Mouse (Mus musculus) CH12.LX (cell line): ENCODE results near the gene Vstm5. TPM values are rescaled to one million over a fixed set of nuclear protein-coding genes. Genes with fewer than 3 reads are reported as not detected.

Source experiments
- DNase-seq: peaks from one replicate; pipeline ENCODE4 v3.0.0-alpha.2; 2013; ENCODE audit errors: extremely low read depth
- H3K27ac ChIP-seq: 2 replicates; pipeline ENCODE4 v1.5.1; 2012; ENCODE audit warnings: low read depth, mild to moderate bottlenecking, control low read depth, moderate library complexity; ENCODE audit not compliant: insufficient read depth
- H3K27me3 ChIP-seq: replicated peaks from 2 replicates; pipeline ENCODE3; 2012; ENCODE audit warnings: inconsistent platforms
- H3K36me3 ChIP-seq, 2 experiments: replicated peaks in 1 of 2; 2 replicates each; pipeline versions ENCODE3 to v1.6.1; 2012; ENCODE audit warnings: inconsistent platforms in 1 of 2, low read length in 1 of 2, mild to moderate bottlenecking in 1 of 2, mixed read lengths in 1 of 2, moderate library complexity in 1 of 2; ENCODE audit not compliant: control insufficient read depth in 1 of 2, insufficient read depth in 1 of 2
- H3K4me1 ChIP-seq, 2 experiments: 2 replicates each; pipeline ENCODE4 v1.6.1; 2012; ENCODE audit warnings: inconsistent platforms in 1 of 2, moderate library complexity in 1 of 2; ENCODE audit not compliant: insufficient read depth in 2 of 2, control insufficient read depth in 1 of 2
- H3K4me2 ChIP-seq: 2 replicates; pipeline ENCODE4 v1.6.1; 2012; ENCODE audit warnings: low read depth, mild to moderate bottlenecking, control low read depth; ENCODE audit not compliant: poor library complexity, insufficient read depth, severe bottlenecking
- H3K4me3 ChIP-seq, 3 experiments: fragments of 150-350 bp in 1 of 3; sonication (generic) in 1 of 3; replicated peaks in 1 of 3; 2 replicates each; pipeline versions ENCODE3 to v1.5.1; 2011 to 2012; ENCODE audit warnings: low read depth in 2 of 3, low read length in 2 of 3, mild to moderate bottlenecking in 2 of 3, moderate library complexity in 2 of 3, control low read depth in 1 of 3, improper control_type of control experiment in 1 of 3, inconsistent platforms in 1 of 3, mixed read lengths in 1 of 3; ENCODE audit not compliant: poor library complexity in 1 of 3
- H3K79me2 ChIP-seq: replicated peaks from 2 replicates; pipeline ENCODE4 v1.6.1; 2012; ENCODE audit warnings: mild to moderate bottlenecking, moderate library complexity; ENCODE audit not compliant: control insufficient read depth, poor library complexity, insufficient read depth, severe bottlenecking; ENCODE audit errors: extremely low read depth
- H3K9ac ChIP-seq: 2 replicates; pipeline ENCODE4 v1.6.1; 2012; ENCODE audit warnings: low read depth, mild to moderate bottlenecking, control low read depth, moderate library complexity; ENCODE audit not compliant: insufficient read depth
- H3K9me3 ChIP-seq: replicated peaks from 2 replicates; pipeline ENCODE3; 2012; ENCODE audit warnings: low read length, inconsistent platforms, mixed read lengths
- BHLHE40 ChIP-seq: IDR thresholded peaks from 2 replicates; pipeline ENCODE4 v1.6.1; 2011; ENCODE audit warnings: mild to moderate bottlenecking, low read depth, low read length, improper control_type of control experiment
- E2F4 ChIP-seq: IDR thresholded peaks from 2 replicates; pipeline ENCODE4 v1.6.1; 2011; ENCODE audit warnings: low read depth, low read length, improper control_type of control experiment; ENCODE audit not compliant: insufficient replicate concordance
- EP300 ChIP-seq: IDR thresholded peaks from 2 replicates; pipeline ENCODE4 v1.6.1; 2011; ENCODE audit warnings: low read length, improper control_type of control experiment
- GABPA ChIP-seq: IDR thresholded peaks from 2 replicates; pipeline ENCODE4 v1.6.1; 2012; ENCODE audit warnings: low read depth, low read length, improper control_type of control experiment, inconsistent platforms; ENCODE audit not compliant: insufficient replicate concordance
- IRF4 ChIP-seq: IDR thresholded peaks from 2 replicates; pipeline ENCODE4 v1.6.1; 2014; ENCODE audit warnings: low read depth, mild to moderate bottlenecking, inconsistent platforms, low read length, improper control_type of control experiment
- JUND ChIP-seq: conservative IDR thresholded peaks from 2 replicates; pipeline ENCODE4 v1.6.1; 2011; ENCODE audit warnings: low read depth, low read length, improper control_type of control experiment
- KAT2A ChIP-seq: IDR thresholded peaks from 2 replicates; pipeline ENCODE4 v1.6.1; 2012; ENCODE audit warnings: low read length, improper control_type of control experiment, inconsistent platforms; ENCODE audit not compliant: insufficient replicate concordance
- MAZ ChIP-seq: IDR thresholded peaks from 2 replicates; pipeline ENCODE4 v1.6.1; 2012; ENCODE audit warnings: low read depth, mild to moderate bottlenecking, inconsistent platforms, low read length, improper control_type of control experiment, moderate library complexity
- MEF2A ChIP-seq: IDR thresholded peaks from 2 replicates; pipeline ENCODE4 v1.6.1; 2014; ENCODE audit warnings: low read depth, mild to moderate bottlenecking, inconsistent platforms, low read length, improper control_type of control experiment, borderline replicate concordance
- MXI1 ChIP-seq: IDR thresholded peaks from 2 replicates; pipeline ENCODE4 v1.6.1; 2011; ENCODE audit warnings: mild to moderate bottlenecking, low read depth, low read length, improper control_type of control experiment
- MYC ChIP-seq: IDR thresholded peaks from 2 replicates; pipeline ENCODE4 v1.6.1; 2011; ENCODE audit warnings: low read depth, mild to moderate bottlenecking, improper control_type of control experiment, low read length
- NRF1 ChIP-seq: IDR thresholded peaks from 2 replicates; pipeline ENCODE4 v1.6.1; 2014; ENCODE audit warnings: low read depth, mild to moderate bottlenecking, inconsistent platforms, low read length, improper control_type of control experiment, moderate library complexity
- PAX5 ChIP-seq: IDR thresholded peaks from 2 replicates; pipeline ENCODE4 v1.6.1; 2012; ENCODE audit warnings: low read length, inconsistent platforms, mixed read lengths
- POLR2A ChIP-seq: IDR thresholded peaks from 2 replicates; pipeline ENCODE4 v1.6.1; 2011; ENCODE audit warnings: low read depth, mild to moderate bottlenecking, improper control_type of control experiment, low read length
- POLR2AphosphoS2 ChIP-seq: IDR thresholded peaks from 2 replicates; pipeline ENCODE4 v1.6.1; 2011; ENCODE audit warnings: low read depth, low read length, improper control_type of control experiment
- RAD21 ChIP-seq: IDR thresholded peaks from 2 replicates; pipeline ENCODE4 v1.6.1; 2011; ENCODE audit warnings: low read depth, mild to moderate bottlenecking, low read length, improper control_type of control experiment, moderate library complexity
- RCOR1 ChIP-seq: conservative IDR thresholded peaks from 2 replicates; pipeline ENCODE4 v1.6.1; 2012; ENCODE audit warnings: low read depth, mild to moderate bottlenecking, inconsistent platforms, low read length, improper control_type of control experiment
- SIN3A ChIP-seq: IDR thresholded peaks from 2 replicates; pipeline ENCODE4 v1.6.1; 2012; ENCODE audit warnings: low read length, improper control_type of control experiment, inconsistent platforms
- TBP ChIP-seq: conservative IDR thresholded peaks from 2 replicates; pipeline ENCODE4 v1.6.1; 2011; ENCODE audit warnings: low read depth, low read length, improper control_type of control experiment
- TCF12 ChIP-seq: IDR thresholded peaks from 2 replicates; pipeline ENCODE4 v1.6.1; 2014; ENCODE audit warnings: low read depth, mild to moderate bottlenecking, inconsistent platforms, low read length, improper control_type of control experiment
- UBTF ChIP-seq: IDR thresholded peaks from 2 replicates; pipeline ENCODE4 v1.6.1; 2012; ENCODE audit warnings: low read depth, mild to moderate bottlenecking, inconsistent platforms, low read length, improper control_type of control experiment, moderate library complexity
- ZC3H11A ChIP-seq: IDR thresholded peaks from 2 replicates; pipeline ENCODE4 v1.6.1; 2012; ENCODE audit warnings: low read depth, mild to moderate bottlenecking, inconsistent platforms, low read length, improper control_type of control experiment
- dilution Hi-C: fragments of 300-500 bp; cut with MboI; formaldehyde crosslinking; loops from 2 replicates; pipeline ENCODE4 v1.14.3; 2020; ENCODE audit warnings: low sequenced_read_pairs; ENCODE audit not compliant: extremely low pct_unique_long_range_greater_than_20kb, extremely low pct_ligation_motif_present
- in situ Hi-C: fragments of 300-500 bp; cut with MboI; formaldehyde crosslinking; loops from 3 replicates; pipeline ENCODE4 v1.14.3; 2019; ENCODE audit warnings: low sequenced_read_pairs, low pct_ligation_motif_present, low pct_unique_long_range_greater_than_20kb, mixed read lengths
- polyA plus RNA-seq: library from polyadenylated mRNA; unstranded; fragments of >175 nt; gene quantifications from 2 replicates; pipeline ENCODE4 v1.2.1, GENCODE M21; 2012; ENCODE audit warnings: low read depth; ENCODE audit not compliant: insufficient read length
- total RNA-seq, 2 experiments: library from RNA; depleted of rRNA; stranded (reverse); fragments of 300-350 nt in 1 of 2; fragments of >200 nt in 1 of 2; gene quantifications; 2 replicates each; pipeline ENCODE4 v1.2.3; 2012 to 2014

Vstm5 gene
- total and polyA plus RNA-seq, 3 experiments: not detected

DNA sequence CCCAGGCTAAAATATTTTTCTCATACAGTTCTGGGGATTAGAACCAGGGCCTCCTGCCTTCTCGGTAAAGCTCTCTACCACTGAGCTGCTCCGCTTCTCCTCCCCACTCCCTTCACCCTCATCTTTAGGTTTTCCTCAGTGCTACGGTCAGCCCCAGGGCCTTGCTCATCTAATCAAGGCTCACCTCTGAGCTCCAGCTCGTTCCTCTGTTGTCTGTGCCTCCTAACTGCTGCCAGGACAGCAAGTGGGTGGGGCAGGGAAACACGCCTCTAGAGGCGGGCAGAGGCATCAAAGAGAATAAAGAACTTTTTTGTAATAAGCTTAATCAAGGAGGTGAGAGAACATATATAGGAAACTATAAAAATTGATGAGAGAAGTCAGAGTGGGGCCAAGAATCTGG lies 49.0 kb downstream of the Vstm5 start:
- H3K9me3 ChIP-seq: no peaks in the 10 kb centered on the region
- H3K27me3 ChIP-seq: no peaks in the 10 kb centered on the region
- no peak overlapping the region for H3K9ac ChIP-seq
- H3K4me2 ChIP-seq: no peak overlapping the region
- H3K4me3 ChIP-seq: no peak overlapping the region
- no peak overlapping the region for H3K27ac ChIP-seq
- no peaks in the 10 kb centered on the region for H3K79me2 ChIP-seq
- peaks cover 12 to 69% of the 10 kb centered on the region in 2 experiments for H3K36me3 ChIP-seq
- dilution Hi-C loops (no loop called here), in situ Hi-C loops (no loop called here)
- DNase-seq: no peak
- H3K4me1 ChIP-seq: no peaks in the 10 kb centered on the region
- TF ChIP-seq SIN3A (no peak), MEF2A (no peak), RAD21 (no peak), KAT2A (no peak), TCF12 (no peak)

DNA sequence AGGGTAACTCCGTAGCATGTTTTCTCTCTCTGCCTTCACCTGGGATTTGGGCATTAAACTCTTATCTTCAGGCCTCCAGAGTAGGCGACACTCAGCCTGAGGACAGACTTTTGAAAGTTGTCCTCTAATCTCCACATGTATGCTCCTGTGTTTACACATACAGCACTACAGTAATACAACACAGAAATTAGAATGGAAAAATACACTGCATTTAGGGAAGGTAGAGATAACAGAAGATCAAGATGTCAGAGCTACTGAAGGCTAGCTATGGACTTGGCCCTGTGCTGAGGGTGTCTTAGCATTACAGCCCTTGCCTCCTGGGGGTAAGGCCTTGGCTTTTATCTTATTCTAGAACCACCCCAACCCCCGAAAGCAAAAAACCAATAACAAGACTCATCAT lies 49.6 kb downstream of the Vstm5 start:
- H3K27ac ChIP-seq: no peak overlapping the region
- no peaks in the 10 kb centered on the region for H3K79me2 ChIP-seq
- peaks cover 12 to 74% of the 10 kb centered on the region in 2 experiments for H3K36me3 ChIP-seq
- TF ChIP-seq GABPA (no peak), MXI1 (no peak)
- no peak for DNase-seq
- H3K4me3 ChIP-seq: no peak overlapping the region
- no peaks in the 10 kb centered on the region for H3K9me3 ChIP-seq
- dilution Hi-C loops: no loop called here
- H3K27me3 ChIP-seq: no peaks in the 10 kb centered on the region
- no peak overlapping the region for H3K4me2 ChIP-seq
- H3K9ac ChIP-seq: no peak overlapping the region
- in situ Hi-C loops: no loop called here
- H3K4me1 ChIP-seq: no peaks in the 10 kb centered on the region

DNA sequence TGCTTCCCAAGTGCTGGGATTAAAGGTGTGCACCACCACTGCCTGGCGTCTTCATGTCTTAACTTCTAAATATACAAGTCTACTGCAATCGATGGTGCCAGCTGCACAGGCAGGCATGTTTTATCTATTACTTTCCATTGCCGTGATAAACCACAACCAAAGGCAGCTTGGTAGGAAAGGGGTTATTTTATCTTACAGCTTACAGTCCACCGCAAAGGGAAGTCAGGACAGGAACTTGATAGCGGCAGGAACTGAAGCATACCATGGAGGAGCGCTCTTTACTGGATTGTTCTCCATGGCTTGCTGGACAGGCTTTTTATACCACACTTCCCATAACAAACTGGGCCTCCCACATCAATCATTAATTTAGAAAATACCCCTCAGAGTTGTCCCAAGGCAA lies 50.4 kb downstream of the Vstm5 start:
- no peak overlapping the region for H3K9ac ChIP-seq
- no peak overlapping the region for H3K27ac ChIP-seq
- TF ChIP-seq POLR2A (no peak), MAZ (no peak), POLR2AphosphoS2 (no peak), E2F4 (no peak), PAX5 (no peak), NRF1 (no peak), JUND (no peak), TCF12 (no peak), MEF2A (no peak), EP300 (no peak), MYC (no peak), UBTF (no peak), IRF4 (no peak), KAT2A (no peak), TBP (no peak), RCOR1 (no peak), ZC3H11A (no peak), GABPA (no peak), BHLHE40 (no peak)
- dilution Hi-C loops (no loop called here), in situ Hi-C loops (no loop called here)
- no peak overlapping the region for H3K4me3 ChIP-seq
- no peaks in the 10 kb centered on the region for H3K79me2 ChIP-seq
- H3K4me1 ChIP-seq: no peaks in the 10 kb centered on the region
- no peak overlapping the region for H3K4me2 ChIP-seq
- H3K9me3 ChIP-seq: no peaks in the 10 kb centered on the region
- H3K36me3 ChIP-seq: peaks cover 12 to 73% of the 10 kb centered on the region in 2 experiments
- no peak for DNase-seq
- no peaks in the 10 kb centered on the region for H3K27me3 ChIP-seq
